Mouse (Mus musculus) limb, embryonic 15.5 days (tissue): ENCODE data around the gene Bank1. TPM values are rescaled to one million over a fixed set of nuclear protein-coding genes. Genes with fewer than 3 reads are reported as not detected.

Experiments used
- ATAC-seq: fragments of 200-750 bp; cut with Nextera tagmentation; 2 replicates; pipeline ENCODE4 v1.8.0; 2017; ENCODE audit warnings: low read depth, moderate TSS enrichment; ENCODE audit not compliant: insufficient number of reproducible peaks, low FRiP score, low TSS enrichment
- H3K27ac ChIP-seq: fragments of 300-500 bp; sonication (generic); 2 replicates; pipeline ENCODE4 v1.5.1; 2015; ENCODE audit warnings: moderate library complexity, mild to moderate bottlenecking, inconsistent platforms
- H3K27me3 ChIP-seq: fragments of 300-500 bp; sonication (generic); 2 replicates; pipeline ENCODE4 v1.6.1; 2015; ENCODE audit warnings: inconsistent platforms
- H3K36me3 ChIP-seq: fragments of 300-500 bp; sonication (generic); 2 replicates; pipeline ENCODE4 v1.6.1; 2015; ENCODE audit warnings: inconsistent platforms
- H3K4me1 ChIP-seq: fragments of 300-500 bp; sonication (generic); 2 replicates; pipeline ENCODE4 v1.6.1; 2015; ENCODE audit warnings: inconsistent platforms
- H3K4me2 ChIP-seq: fragments of 300-500 bp; sonication (generic); 2 replicates; pipeline ENCODE4 v1.6.1; 2015; ENCODE audit warnings: mild to moderate bottlenecking, inconsistent platforms
- H3K4me3 ChIP-seq: fragments of 300-500 bp; sonication (generic); 2 replicates; pipeline ENCODE4 v1.5.1; 2015; ENCODE audit warnings: mild to moderate bottlenecking, inconsistent platforms
- H3K9ac ChIP-seq: fragments of 300-500 bp; sonication (generic); 2 replicates; pipeline ENCODE4 v1.6.1; 2015; ENCODE audit warnings: inconsistent platforms
- H3K9me3 ChIP-seq: fragments of 300-500 bp; sonication (generic); 2 replicates; pipeline ENCODE4 v1.6.1; 2016; ENCODE audit warnings: inconsistent platforms
- whole genome bisulfite sequencing: fragments of 180-500 bp; shearing (Covaris S2); methylation state at CpG from one replicate; pipeline ENCODE4 v1.1.7; 2015; 5-methylcytosine and 5-hydroxymethylcytosine counted together
- polyA plus RNA-seq: library from polyadenylated mRNA; unstranded; fragments of >200 nt; fragmentation: Nextera tagmentation; extraction: Ambion mirVana; gene quantifications from 2 replicates; pipeline ENCODE4 v1.2.1, GENCODE M21; 2015

Bank1 gene
- polyA plus RNA-seq, 1 experiment from 2014 or later = 0.74 TPM

DNA sequence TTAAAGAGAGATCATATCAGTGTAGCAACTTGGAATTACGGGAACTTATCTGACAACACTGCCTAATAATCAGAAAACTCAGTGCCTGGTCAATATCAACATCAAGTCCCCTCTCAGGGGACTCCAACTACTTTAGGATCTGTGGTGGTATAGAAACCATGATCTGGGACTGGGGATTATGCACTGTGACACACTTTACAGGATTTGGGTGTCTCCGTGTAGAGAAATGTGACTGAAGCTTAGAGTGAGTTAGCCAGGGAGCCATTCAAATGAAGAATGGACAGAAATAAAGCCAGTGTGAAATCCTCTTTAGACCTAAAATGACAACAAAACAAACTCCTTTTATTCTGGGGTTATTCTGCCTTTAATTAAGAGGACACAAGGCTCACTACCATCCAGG is 167.8 kb downstream of the Bank1 start:
- Histone ChIP-seq H3K4me2 (no peak overlapping the region), H3K9ac (no peak overlapping the region), H3K4me3 (no peak overlapping the region), H3K4me1 (no peaks in the 10 kb centered on the region), H3K27me3 (no peaks in the 10 kb centered on the region), H3K9me3 (no peaks in the 10 kb centered on the region), H3K36me3 (no peaks in the 10 kb centered on the region), H3K27ac (no peak overlapping the region)
- WGBS = 65% methylated on average over 2 of the region's 2 CpGs
- ATAC-seq = no peak

GRCm38 (mm10) chr3:136155555-136155954 is 170.3 kb downstream of the Bank1 start:
- no peaks in the 10 kb centered on the region for H3K9me3 ChIP-seq
- no peaks in the 10 kb centered on the region for H3K36me3 ChIP-seq
- no peak overlapping the region for H3K4me3 ChIP-seq
- H3K27ac ChIP-seq = no peak overlapping the region
- 56% methylated on average over 1 of the region's 1 CpGs for WGBS
- H3K4me2 ChIP-seq = no peak overlapping the region
- no peak overlapping the region for H3K9ac ChIP-seq
- no peaks in the 10 kb centered on the region for H3K4me1 ChIP-seq
- no peak for ATAC-seq
- H3K27me3 ChIP-seq = no peaks in the 10 kb centered on the region

DNA sequence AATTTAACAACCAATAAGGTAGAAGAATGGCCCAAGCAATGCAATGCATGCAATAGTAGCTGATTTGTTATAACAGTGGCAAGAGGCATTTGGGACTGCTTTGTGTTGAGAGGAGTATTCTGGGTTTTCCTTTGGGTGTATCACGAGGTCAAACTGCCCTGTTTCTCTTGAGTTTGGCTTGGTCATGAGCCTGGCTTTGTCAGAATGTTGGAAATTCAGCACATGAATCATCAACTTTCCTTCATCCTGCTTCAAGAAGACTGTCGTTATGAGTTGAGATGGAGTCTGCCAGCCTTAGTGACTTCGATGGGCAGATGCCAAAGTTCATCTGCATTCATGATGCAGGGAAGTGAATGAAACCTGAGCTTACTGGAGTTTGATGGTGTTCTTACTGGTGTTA is 175.0 kb downstream of the Bank1 start:
- Histone ChIP-seq H3K4me1 (no peaks in the 10 kb centered on the region), H3K27ac (no peak overlapping the region), H3K9me3 (no peaks in the 10 kb centered on the region), H3K27me3 (no peaks in the 10 kb centered on the region), H3K9ac (no peak overlapping the region), H3K36me3 (no peaks in the 10 kb centered on the region), H3K4me3 (no peak overlapping the region), H3K4me2 (no peak overlapping the region)
- whole genome bisulfite sequencing = 74% methylated on average over 3 of the region's 3 CpGs
- no peak for ATAC-seq

GRCm38 (mm10) chr3:136147166-136147565 is 178.7 kb downstream of the Bank1 start:
- WGBS = 87% methylated on average over 2 of the region's 2 CpGs
- ATAC-seq = no peak
- Histone ChIP-seq H3K4me2 (no peak overlapping the region), H3K4me3 (no peak overlapping the region), H3K4me1 (no peaks in the 10 kb centered on the region), H3K36me3 (no peaks in the 10 kb centered on the region), H3K27me3 (no peaks in the 10 kb centered on the region), H3K9me3 (no peaks in the 10 kb centered on the region), H3K9ac (no peak overlapping the region), H3K27ac (no peak overlapping the region)

GRCm38 (mm10) chr3:136132013-136132412 is 193.9 kb downstream of the Bank1 start:
- no peak for ATAC-seq
- WGBS = 61% methylated on average over 3 of the region's 3 CpGs
- Histone ChIP-seq H3K27ac (no peak overlapping the region), H3K9me3 (no peaks in the 10 kb centered on the region), H3K4me1 (no peaks in the 10 kb centered on the region), H3K27me3 (no peaks in the 10 kb centered on the region), H3K4me3 (no peak overlapping the region), H3K36me3 (no peaks in the 10 kb centered on the region), H3K4me2 (no peak overlapping the region), H3K9ac (no peak overlapping the region)

DNA sequence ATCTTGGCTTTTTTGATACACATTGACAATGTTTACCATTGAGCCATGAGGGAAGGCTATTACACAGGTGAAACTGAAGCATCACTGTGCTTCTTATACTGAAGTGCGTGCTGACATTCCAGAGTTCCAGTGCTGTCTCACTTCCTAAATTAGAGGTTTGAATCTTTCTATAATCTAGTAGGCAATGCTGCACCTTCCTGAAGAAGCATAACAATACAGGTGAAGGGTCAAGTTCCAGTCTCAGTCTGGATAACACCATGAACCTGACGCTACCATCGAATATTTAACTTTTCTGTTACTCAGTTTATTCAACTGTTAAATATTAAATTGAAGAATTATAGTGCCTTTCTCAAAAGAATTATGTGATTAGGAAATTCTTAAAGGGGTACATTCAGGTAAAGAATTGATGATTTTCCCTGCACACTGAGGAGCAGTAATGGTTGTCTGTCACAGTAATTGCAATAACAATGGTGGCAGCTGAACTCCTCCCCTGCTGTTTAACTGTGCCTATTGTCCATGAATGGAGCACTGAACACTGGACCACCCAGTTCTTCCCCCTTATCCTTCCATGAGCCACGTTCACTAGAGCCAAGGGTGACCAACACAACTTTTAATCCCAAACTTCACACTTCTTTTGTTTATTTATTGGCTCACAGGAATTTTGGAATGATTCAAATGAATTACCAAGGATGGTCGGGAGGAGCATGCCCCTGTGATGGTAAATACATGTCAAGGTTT is 210.2 kb downstream of the Bank1 start:
- Histone ChIP-seq H3K4me3 (no peak overlapping the region), H3K9ac (no peak overlapping the region), H3K4me2 (no peak overlapping the region), H3K36me3 (no peaks in the 10 kb centered on the region), H3K9me3 (no peaks in the 10 kb centered on the region), H3K27ac (no peak overlapping the region), H3K4me1 (no peaks in the 10 kb centered on the region), H3K27me3 (no peaks in the 10 kb centered on the region)
- ATAC-seq = no peak
- 78% methylated on average over 5 of the region's 5 CpGs for WGBS

- no peak overlapping the region for H3K9ac ChIP-seq
- no peaks in the 10 kb centered on the region for H3K27me3 ChIP-seq
- H3K4me3 ChIP-seq = no peak overlapping the region
- H3K9me3 ChIP-seq = no peaks in the 10 kb centered on the region
- H3K36me3 ChIP-seq = no peaks in the 10 kb centered on the region
- H3K27ac ChIP-seq = no peak overlapping the region
- ATAC-seq = no peak
- no peaks in the 10 kb centered on the region for H3K4me1 ChIP-seq
- WGBS = 83% methylated on average over 6 of the region's 6 CpGs
- H3K4me2 ChIP-seq = no peak overlapping the region
These were observed 216.3 kb downstream of the Bank1 start for GRCm38 (mm10) chr3:136109411-136110139.

DNA sequence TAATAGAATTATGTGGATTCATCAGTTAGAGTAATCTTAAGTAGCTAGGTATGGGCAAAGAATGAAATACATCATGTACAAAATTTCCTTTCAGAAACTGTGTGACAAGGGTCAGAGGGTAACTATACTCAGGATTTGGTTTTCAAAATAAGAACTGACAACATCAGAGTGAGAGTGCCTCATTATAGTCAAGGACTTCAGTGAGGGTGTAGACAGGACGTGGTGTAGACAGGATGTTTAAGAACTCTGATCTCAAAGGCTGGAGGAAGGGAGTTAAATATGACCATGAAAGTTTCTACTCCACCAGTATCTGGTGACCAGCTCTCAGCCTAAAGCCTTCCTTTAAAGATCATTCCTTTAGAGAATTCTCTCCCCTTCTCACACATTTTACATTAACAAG is 219.4 kb downstream of the Bank1 start:
- Histone ChIP-seq H3K4me2 (no peak overlapping the region), H3K9ac (no peak overlapping the region), H3K4me1 (no peaks in the 10 kb centered on the region), H3K9me3 (no peaks in the 10 kb centered on the region), H3K36me3 (no peaks in the 10 kb centered on the region), H3K27ac (no peak overlapping the region), H3K27me3 (no peaks in the 10 kb centered on the region), H3K4me3 (no peak overlapping the region)
- WGBS = 40% methylated on average over 1 of the region's 1 CpGs
- ATAC-seq = no peak

GRCm38 (mm10) chr3:136103339-136103738 is 222.5 kb downstream of the Bank1 start:
- ATAC-seq = no peak
- no peak overlapping the region for H3K27ac ChIP-seq
- no peak overlapping the region for H3K9ac ChIP-seq
- no peak overlapping the region for H3K4me2 ChIP-seq
- H3K9me3 ChIP-seq = no peaks in the 10 kb centered on the region
- no peaks in the 10 kb centered on the region for H3K4me1 ChIP-seq
- H3K36me3 ChIP-seq = no peaks in the 10 kb centered on the region
- H3K27me3 ChIP-seq = no peaks in the 10 kb centered on the region
- no peak overlapping the region for H3K4me3 ChIP-seq
- WGBS = 83% methylated on average over 2 of the region's 2 CpGs

DNA sequence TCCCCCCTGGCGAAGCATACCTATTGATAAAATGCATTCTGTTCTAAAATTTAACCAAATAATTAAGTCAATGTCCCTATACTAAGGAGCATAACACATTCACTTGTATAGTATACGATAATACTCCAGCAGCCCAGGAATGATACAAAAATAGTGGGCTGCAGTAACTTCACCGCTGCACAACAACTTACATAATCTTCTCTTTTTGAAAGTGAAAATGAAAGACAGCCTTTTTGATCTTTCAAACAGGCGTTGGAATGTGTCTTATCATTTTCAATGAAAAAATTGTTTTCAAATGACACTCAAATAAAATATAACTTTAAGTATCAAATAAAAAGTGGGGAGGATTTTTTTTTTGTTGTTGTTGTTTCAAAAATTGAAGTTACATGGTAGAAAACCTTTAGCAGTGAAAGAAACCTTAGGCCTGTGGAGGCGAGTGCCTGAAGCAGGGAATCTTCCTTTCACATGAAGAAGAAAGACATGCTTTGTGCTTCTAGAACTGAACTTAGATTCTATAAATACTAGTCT is 224.8 kb downstream of the Bank1 start:
- no peak overlapping the region for H3K4me3 ChIP-seq
- no peaks in the 10 kb centered on the region for H3K36me3 ChIP-seq
- H3K4me1 ChIP-seq = no peaks in the 10 kb centered on the region
- 88% methylated on average over 5 of the region's 5 CpGs for WGBS
- H3K27me3 ChIP-seq = no peaks in the 10 kb centered on the region
- ATAC-seq = no peak
- no peak overlapping the region for H3K4me2 ChIP-seq
- no peak overlapping the region for H3K9ac ChIP-seq
- no peaks in the 10 kb centered on the region for H3K9me3 ChIP-seq
- H3K27ac ChIP-seq = no peak overlapping the region

DNA sequence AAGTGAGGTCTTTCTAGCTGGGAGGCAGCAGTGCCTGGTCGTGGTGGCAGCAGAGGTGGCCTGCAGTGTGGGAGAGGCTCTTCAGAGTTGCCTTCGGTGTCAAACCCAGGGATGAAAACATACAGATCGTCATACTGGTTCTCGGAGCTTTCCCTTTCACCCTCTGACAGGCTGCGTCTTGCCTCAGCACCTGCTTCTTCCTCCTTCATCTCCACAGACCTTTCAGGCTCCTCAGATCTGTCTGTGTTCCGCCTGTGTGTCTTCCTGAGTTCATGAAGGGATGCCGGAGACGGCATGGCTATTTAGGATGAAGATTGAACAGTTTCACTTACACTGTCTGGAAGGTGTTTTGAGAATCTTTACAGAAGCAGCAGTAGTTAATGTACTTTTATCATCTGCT is 225.6 kb downstream of the Bank1 start:
- no peaks in the 10 kb centered on the region for H3K36me3 ChIP-seq
- WGBS = 80% methylated on average over 8 of the region's 8 CpGs
- no peaks in the 10 kb centered on the region for H3K4me1 ChIP-seq
- no peak overlapping the region for H3K9ac ChIP-seq
- no peaks in the 10 kb centered on the region for H3K9me3 ChIP-seq
- no peak overlapping the region for H3K4me2 ChIP-seq
- H3K4me3 ChIP-seq = no peak overlapping the region
- no peak for ATAC-seq
- H3K27me3 ChIP-seq = no peaks in the 10 kb centered on the region
- no peak overlapping the region for H3K27ac ChIP-seq

DNA sequence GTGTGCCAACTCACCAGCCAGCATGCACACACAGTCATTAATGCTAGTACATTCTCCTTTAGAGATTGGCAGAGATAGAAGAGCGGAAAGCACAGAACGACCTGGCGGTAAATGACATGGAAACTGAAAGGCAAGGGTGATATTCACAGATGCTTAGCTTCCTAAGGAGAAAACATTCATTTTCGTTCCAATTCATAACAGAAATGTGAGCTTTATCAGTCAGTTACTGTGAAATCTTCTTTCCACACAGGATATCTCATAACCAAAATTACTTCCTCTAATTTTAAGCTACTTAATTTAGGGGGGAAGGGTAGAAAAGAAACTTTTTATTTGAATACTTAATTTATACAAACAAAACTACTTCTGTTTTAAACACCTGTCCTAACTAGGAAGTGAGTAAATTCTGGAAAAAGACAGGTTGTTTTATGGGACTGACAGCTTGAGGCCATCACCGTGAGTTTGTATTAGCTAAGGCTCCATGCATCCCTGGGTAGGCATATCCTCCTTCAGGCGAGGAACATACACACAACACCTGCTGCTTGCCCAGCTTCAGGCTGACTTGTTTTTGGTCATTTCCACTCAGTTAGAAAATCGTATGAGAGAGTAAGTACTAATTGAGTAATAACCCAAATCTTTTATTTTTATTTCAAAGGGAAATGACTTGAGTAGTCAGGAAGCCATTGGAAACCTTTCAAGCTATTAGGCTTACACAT is 238.8 kb downstream of the Bank1 start:
- Histone ChIP-seq H3K4me3 (no peak overlapping the region), H3K4me2 (no peak overlapping the region), H3K27me3 (no peaks in the 10 kb centered on the region), H3K9ac (no peak overlapping the region), H3K27ac (no peak overlapping the region), H3K36me3 (no peaks in the 10 kb centered on the region), H3K4me1 (peaks cover 3% of the 10 kb centered on the region; the same call in 1 of the 2 replicates), H3K9me3 (no peaks in the 10 kb centered on the region)
- no peak for ATAC-seq
- WGBS = 68% methylated on average over 7 of the region's 7 CpGs
